Mouse (Mus musculus) heart, postnatal 10 days (tissue): Measurements from ENCODE around the gene Dct. TPM values are rescaled to one million over a fixed set of nuclear protein-coding genes. Genes with fewer than 3 reads are reported as not detected.
A peak's percentile ranks its signal among the peaks of the same experiment; 100 is the strongest.

Experiments used
- DNase-seq, 2 experiments: peaks; one replicate each; pipeline ENCODE4 v3.0.0; 2021
- intact Hi-C: fragments of 180-260 bp; cut with DNase I; formaldehyde crosslinking; loops from one replicate; pipeline ENCODE4 v1.15.1; 2025
- total RNA-seq, 2 experiments: library from RNA; stranded (reverse); gene quantifications; 2 replicates each; pipeline ENCODE4 v1.2.3; 2021

Dct gene
- 1 to 10 TPM; 3.9 to 5.4 TPM for total RNA-seq

DNA sequence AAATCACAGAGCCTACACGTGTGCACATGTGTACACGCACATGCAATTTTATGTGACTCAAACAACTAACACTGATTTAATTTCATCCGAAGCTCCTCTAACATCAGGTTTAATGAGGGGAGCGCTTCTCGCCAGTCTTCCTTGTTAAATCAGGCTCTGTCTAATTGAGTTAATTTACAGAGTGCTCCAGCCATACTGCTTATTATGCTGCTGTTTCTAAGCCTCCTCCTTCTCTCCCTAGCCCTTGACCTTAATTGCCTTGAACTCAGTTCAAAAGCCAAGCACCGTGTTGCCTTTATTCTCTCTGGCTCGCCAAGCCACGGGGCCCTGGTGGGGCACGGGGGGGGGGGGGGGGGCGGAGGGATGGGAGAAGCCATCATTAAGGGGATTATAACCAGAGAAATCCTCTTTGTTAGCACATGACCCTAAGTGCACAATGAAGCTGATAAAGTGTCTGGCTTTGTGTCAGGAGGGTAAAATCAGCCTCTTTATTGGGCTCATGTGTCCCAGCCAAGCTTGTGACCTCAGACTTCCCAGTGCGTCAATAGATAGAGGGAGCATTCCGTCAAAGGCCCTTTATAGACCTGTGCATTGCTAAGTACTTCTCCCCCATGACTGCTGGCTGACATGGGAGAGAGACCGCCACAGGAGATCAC, at the start of gene Dct:
Dct (minus strand) TSS at position 270 of the 656 bp plus-strand sequence.
- peak; percentile 27 to 50 for DNase-seq
- intact Hi-C loops: no loop called here

DNA sequence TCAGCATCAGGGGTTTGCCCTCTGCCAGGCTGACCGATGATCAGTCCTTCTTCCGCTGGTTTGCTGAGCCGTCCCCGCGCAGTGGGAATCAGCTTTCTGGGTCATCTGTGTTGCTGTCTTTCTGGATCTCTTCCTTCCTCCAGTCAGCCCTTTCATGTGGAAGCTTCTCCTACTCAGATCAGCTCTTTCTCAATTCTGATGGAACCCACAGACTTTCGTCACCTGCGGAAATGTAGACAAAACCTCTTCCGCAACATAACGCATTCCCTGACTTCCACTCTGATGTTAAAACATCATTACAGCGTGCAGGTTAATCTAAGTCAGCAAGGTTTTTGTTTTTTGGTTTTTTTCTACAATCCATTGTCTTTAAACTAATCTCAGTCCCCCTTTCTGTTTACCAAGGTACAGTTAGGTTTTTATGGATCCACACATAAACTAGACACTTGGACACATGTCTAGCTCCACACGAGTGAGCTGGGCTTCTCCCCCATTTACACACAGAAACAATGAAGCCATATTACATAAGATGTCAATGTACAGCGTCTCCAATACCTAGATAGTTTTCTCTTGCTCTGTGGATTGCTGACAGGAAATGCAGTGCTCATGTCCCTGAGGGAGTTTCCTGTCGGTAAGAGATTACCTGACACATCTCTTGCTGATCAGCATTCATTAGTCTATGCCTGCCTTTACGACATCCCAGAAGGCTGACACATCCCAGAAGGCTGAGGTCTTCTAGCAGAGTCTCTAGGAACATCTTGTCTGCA, 49.4 kb upstream of the Dct start:
- intact Hi-C loops: no loop called here
- no peak for DNase-seq

DNA sequence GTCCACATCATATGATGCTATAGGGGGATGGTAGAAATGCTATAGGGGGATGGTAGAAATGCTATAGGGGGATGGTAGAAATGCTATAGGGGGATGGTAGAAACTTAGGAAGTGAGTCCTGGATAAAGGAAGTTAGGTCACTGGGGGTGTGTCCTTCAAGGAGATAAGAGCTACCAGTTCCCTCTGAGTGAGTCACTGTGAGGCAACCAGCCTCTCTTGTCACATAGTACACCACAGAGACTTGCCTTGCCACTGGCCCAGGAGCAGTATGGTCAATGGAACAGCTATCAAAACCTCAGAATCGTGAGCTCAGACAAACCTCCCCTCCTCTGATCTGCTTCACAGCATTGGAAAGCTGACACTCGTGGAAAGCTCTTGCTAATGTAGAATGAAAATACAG, 46.2 kb upstream of the Dct start:
- DNase-seq: no peak
- intact Hi-C loops: no loop called here

DNA sequence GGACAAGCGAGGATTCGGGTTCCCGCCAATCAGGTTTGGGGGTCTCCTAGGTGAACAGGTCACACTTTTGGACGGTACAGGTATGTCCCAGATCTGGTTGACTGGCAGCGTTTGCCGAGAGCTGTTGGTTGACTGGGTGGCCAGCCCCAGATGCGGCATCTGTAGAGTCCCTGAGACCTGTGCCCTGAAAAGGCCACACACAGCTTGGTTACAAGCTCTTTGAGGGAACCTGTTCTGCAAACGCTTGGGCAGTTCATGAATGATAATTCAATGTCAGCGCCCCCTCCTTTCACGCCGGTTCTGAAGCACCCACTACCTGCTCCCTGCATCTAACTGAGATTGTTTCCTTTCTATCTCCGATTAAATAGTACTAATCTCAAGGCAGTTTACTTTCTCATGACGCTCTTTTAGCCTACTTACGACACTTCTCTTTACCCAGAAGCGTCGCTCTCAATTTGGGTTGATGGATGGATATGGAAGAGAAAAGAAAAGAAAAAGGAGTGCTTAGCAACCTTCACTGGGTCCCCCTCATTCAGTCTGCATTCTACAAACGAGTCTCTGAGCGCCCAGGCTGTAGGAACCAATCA, 37.9 kb upstream of the Dct start:
- intact Hi-C loops: loop anchor here (1.0 to 5.0 kb wide), 3 partner anchors 42 to 83 kb away; partner anchors contain the start of gene Tgds
- DNase-seq: no peak

DNA sequence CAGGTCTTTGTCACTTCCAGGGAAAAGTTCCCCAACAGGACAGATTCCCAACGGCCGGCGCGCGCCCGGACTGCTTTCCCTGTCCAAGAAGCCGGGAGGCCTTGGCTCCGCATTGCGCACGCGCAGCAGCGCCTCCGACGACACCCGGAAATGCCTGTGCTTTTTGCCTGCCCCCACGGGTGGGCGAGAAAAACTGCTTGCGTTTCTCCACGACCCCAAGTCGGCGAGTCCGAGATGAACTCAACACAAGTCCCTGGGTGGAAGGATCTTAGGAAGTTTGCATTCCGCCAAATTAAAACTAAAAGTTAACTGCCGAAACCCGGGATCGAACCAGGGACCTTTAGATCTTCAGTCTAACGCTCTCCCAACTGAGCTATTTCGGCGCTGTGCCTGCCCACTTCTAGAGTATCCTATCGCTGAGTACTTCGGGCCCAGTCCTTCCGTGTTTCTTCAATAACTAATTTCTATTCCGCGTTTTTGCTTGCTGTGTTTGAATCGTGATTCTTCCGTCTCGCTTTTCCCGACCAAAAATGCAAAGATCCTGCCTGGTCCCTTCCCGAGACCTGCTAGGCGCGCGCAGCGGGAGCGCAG, 37.3 kb upstream of the Dct start:
- peak; percentile 95 to 98 for DNase-seq
- intact Hi-C loops: loop anchor here (1.0 to 5.0 kb wide), 3 partner anchors 43 to 82 kb away; partner anchors contain the start of gene Tgds

DNA sequence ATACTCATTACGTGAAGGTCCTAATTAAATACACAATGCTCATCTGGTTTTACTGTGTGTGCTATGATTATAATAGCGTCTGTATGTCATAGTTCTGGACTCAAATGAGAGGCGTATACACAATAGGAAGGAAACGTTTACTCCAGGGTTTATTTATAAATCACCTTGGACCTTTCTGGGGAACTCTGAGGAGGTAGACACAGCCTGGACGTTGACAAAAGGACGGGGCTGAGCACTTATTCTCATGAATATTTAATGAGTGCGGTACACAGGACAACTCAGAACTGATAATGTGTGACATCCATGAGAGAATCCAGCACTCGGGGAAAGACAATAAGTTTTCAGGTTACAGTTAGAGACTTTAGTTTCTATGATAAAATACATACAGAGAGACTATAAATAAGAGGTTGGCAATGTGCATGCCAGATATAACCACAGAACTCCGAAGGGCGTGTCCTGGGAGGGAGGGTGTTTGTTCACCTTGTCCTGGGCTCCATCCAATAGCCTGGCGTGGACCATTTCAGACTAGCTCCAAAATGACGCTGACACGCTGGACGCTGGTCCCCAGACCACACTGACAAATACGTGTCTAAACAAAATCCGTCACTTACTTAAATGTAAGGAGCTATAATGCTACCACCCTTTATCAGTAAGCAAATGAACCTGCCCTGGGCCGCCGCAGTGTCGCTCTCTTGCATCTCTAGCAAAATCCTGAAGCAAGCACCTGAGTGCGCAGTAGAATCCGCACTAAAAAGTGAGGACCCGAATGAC, 36.6 kb upstream of the Dct start:
- intact Hi-C loops: loop anchor here (1.0 to 5.0 kb wide), 3 partner anchors 44 to 81 kb away; partner anchors contain the start of gene Tgds
- peak in 1 of 2 experiments; percentile 21 for DNase-seq

DNA sequence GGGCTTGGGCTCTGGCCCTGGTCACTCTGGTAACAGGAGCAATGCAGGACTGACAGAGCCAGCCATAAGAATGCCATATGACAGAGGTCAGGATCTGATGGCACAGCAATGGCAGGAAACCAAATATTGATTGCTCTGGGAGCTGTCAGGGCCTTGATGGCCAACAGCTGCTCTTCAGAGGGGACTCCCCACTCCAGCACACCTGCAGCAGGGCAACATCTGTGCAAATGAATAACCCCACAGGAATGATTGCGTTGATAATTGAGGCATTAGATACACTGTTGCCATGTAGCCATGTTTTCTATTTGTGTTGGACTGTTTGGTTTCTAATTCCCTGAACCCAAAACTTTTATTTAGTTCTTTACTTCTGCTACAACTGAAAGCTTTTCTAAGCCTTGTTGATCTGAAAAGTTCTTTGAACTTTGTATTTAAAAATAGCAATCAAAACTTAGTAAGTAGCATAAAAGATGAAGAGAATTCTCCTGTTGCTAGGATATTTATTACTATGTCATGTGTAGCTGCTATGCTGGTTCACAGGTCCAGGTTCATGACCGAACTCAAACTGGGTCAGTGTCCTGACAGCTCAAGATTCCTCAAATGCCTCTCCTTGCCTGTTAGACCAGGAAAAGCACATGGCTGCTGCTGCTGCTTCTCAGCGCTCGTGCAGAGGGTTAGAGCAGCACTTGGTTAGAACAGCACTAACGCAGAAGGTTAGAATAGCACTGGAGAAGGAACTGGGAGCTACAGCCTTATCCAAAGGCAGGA, 34.4 kb upstream of the Dct start:
- intact Hi-C loops: loop anchor here (5.0 kb wide), 2 partner anchors 44 to 79 kb away; no protein-coding TSS in a partner anchor
- no peak for DNase-seq

DNA sequence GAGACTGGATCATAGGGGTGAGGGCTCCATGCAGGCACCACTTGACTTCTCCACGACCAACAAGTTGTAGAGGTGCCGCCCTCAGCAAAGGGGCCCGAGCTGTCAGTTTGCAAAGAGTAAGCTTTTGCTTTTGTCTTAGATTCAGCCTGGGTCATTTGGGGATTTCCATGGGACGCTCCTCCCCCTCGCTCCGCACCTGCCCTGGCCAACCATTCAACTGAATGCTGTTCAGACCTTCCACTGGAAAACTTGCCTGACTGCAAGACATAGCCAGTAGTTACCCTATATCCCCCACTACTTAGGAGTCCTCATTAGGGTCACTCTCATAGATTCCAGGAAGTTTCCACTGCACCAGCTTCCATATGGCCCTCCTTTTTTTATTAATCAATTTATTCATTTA, 31.8 kb upstream of the Dct start:
- no peak for DNase-seq
- intact Hi-C loops: no loop called here

DNA sequence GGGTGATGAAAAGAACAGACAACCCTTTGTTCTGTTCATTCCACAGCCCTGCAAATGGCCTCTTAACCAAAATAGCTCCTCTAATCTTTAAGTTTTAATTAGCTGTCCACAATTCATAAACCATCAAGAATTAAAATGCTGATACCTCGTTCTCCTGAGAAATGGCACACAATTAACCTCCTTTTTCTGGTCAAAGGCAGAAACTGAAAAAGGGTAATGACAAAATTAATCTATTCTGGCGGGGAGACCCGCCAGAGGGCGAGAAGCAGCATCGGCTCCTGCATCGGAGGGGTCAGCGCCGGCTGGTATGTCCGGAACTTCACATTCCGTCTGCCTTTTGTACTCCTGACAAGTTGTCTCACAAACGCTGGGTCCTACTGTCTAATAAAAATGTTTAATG, 28.6 kb upstream of the Dct start:
- intact Hi-C loops: no loop called here
- peak in 1 of 2 experiments; percentile 15 for DNase-seq

DNA sequence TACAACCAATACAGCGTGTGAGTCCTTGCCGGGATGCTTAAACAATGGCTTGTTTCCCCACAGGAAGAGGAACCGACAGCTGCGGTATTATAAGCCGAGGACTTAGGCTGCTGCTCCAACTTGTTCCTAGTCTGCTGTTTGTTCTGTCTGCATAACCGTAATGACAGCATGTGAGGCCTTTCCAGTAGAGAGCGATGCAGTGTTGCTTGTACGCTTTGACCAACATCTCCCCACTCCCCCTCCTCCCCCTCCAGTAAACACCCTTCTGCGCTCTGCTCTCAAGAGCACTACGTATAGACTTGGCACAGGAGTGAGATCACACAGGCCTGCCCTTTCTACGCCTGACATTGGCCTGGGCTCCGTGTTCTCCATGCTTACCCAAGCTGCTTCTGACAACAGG, 18.1 kb upstream of the Dct start:
- DNase-seq: peak in 1 of 2 experiments; percentile 18
- intact Hi-C loops: no loop called here

DNA sequence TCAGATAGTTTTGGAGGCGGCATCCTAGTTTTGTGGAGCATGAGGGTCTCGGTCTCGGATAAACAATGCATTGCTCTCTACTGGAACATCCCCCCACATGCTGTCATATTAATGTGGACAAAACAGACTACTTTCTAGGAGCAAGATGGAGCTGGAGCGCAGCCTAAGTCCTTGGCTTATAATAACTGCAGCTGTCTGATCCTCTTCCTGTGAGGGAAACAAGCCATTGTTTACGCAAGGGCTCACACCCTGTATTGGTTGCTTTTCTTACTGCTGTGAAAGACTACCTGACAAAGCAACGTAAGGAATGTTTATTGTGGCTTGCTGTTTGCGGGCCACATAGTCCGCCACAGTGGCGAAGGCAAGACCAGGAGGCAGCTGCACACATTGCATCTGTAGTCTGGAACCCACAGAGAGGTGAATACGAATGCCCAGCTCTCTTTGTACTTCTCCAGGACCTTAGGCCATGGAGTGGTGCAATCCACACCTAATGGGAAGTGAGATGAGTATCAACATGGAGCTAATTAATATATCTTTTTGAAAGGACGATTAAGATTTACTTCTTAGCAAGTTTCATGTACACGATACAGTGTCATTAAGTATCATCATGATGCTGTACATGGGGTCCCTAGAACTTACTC, 17.5 kb upstream of the Dct start:
- peak; percentile 43 to 45 for DNase-seq
- intact Hi-C loops: no loop called here

DNA sequence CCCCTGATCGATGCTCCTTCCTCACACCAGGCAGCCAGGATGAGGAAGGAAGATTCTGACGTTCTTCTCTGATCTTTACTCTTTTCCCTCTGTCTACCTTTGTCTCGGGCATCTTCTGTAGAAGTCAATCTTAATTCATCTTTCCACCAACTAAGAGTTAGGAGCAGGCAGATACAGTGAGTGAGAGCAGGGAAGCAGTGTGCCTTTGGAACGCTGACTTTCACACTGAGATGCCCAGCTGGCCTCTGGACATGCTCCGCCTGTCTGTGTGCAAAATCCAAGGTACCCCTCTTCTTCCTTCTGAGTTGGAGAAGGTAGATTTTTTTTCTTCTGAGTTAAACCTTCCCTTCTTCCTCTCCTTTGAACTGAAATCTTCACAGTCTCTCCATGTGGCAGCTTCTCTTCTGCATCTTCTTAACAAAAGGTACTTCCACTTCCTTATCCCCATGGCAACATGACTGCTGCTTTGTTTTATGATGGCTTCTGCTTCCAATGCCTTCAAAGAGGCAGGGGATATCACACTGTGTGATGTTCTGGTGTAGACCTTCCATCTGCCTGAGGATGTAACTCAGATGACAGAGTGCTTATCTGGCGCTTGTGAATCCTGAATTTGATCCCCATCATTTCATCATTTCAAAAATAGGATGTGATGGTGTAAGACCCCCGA, 9.9 kb upstream of the Dct start:
- DNase-seq: no peak
- intact Hi-C loops: no loop called here

DNA sequence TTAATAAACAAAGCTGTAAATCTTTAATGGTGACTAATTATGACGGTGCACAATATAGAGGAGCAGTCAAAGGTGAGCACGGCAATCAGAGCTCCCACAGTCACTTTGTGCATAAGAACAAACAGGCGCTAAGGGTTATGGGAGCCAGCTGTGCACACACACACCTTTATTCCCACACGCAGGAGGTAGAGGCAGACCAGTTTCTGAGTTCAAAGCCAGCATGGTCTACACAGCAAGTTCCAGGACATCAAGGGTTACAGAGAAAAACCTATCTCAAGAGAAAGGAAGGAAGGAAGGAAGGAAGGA, 6.5 kb upstream of the Dct start:
- intact Hi-C loops: no loop called here
- DNase-seq: no peak

DNA sequence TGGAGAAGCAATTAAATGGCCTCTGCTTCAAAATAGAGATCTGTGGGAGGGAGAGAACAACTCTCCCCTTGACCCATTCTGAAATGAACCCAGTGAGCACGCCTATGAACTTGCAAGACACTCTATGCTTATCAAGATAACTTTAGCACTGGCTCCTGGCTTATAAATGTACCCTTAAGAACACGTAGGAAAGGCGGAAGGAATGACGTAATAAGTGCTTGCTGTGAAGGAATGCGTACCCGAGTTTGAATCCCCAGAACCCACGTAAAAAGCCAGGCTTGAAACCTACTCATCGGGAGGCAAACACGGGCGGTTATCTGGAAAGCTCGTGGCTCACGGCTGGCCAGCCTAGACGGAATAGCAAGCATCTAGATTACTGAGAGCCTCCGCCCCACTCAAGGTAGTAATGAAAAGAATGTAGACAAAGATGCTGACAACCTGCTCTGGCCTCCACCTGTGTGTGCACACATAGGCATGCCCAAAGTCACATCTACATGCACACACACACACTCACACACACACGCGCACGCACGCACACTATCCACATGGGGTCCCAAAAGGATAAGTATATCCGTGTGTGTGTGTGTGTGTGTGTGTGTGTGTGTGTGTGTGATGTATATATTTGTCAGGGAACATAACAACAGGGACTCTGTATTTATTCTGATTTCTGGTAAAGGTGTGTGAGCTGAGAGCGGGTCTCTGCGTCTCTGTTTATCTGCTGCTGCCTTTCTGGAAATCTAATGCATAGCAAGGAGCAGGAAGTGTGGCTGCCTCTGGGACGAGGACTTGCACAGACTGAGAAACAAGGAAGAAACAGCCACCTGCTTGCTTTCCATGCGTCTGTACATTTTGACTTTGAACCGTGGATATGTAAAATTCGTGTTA, 5.9 kb upstream of the Dct start:
- no peak for DNase-seq

DNA sequence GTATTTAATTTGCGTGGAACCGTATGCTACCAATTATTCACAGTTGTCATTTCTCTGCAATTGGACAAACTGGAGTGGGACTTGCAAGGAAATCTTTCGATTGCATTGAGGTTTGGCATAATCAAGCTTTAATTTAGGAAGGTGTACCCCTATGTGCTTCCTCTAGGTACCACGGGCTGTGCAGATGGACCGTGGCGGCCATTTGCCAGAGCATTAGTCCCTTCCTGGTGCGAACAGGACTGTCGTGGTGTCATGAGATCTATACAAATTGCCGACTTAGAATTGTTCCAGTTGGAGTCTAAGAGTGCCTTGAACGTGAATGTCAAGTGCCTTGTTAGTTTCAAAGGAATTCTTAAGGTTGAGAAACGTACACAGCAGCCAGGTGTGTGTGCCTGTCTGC, 726 bp upstream of the Dct start:
- DNase-seq: no peak
- intact Hi-C loops: no loop called here

More for the DNA sequence above, 5.9 kb upstream of the Dct start:
- intact Hi-C loops: no loop called here

DNA sequence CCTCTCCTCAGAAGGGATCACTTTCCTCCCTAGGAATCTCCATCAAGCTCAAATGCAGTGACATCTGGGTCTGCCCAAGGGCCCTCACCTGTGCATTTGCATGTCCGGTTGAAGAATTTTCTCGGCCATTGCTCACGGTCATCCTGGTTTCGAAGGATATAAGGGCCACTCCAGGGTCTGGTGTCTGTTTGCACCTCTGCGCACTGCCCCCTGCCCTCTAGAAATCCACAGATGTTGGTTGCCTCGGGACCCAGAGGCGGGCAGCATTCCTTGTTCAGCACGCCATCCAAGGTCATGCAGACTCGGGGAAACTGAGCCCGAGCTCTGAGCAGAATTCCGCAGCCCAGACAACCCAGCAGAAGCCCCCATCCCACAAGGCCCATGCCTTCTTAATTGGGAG, 648 bp downstream of the Dct start:
- no peak for DNase-seq
- intact Hi-C loops: no loop called here

DNA sequence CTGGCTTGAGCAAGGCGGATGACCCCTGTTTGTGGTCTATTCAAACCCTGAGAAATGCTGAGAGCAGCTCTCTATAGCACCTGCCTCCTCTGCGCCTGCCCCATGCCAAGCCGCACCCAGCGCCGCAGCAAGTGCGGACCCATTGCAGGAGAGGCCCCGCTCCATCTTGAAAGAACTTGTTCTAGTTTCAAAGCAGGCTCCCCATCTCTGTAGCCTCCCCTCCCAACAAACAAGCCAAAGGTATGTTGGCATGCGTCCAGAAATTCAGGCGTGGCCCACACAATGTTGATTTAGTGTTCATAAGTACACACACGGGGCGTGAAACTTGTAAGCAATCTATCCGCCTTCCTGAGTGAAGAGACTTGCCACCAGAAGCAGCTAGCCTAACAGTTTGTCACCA, 1.1 kb downstream of the Dct start:
- intact Hi-C loops: no loop called here
- DNase-seq: no peak

DNA sequence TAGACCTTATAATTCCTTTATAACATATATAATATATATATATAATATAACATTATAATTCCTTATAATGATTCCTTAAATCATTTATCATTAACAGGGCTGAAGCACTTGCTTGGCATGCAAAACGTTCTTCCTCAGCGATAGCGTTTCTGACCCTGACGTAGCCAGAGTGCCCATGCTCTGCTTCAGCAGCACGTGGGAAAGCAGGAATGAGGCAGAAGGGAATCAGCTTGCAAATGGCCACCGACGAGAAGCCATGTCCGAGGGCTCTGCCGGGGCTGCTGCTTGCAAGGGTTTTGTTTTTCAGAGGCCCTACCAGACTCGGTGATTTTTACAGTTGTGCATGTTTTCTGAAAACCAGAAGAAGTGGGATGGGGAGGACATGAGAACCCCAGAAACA, 1.6 kb downstream of the Dct start:
- intact Hi-C loops: no loop called here
- no peak for DNase-seq
